In the genomic region with DNA sequence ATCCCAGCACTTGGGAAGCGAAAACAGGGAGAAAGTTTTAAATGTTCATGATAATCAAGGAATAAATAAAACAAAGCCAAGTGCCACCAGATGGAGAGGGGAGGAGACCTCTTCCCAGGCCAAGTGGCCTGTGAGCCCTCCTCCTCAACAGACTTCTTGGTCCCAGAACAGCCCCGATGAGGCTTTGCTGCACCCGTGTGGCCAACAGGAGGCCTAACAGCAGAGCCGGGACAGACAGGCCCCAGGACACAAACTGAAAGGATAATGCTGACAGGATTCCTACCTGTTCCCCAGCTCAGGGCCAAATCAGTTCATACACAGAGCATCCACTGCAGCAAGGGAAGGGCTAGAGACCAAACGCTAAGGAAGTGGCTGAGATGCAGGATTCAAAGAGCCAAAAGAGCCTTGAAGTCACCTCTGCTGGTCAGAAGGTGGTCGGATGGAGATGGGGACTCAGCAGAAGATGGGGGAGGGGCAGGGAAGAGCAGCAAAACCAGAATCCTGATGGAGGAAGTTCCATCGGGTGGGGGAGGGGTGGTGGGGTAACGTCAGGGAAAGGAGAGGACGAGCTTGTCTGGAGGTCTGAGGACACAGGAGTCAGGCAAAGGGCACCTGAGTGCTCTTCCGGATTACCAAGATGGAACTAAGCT, we compare ENCODE assay signal across 9 mouse cellular contexts. TPM values are rescaled to one million over a fixed set of nuclear protein-coding genes. Genes with fewer than 3 reads are reported as not detected.
DNase-seq lines count a peak whose midpoint lies in the region; ATAC-seq lines count a peak whose summit lies in the region.
"Had no signal": no experiment of that assay in that cellular context is flagged by ENCODE, and none has a peak within 500 bp of the region (broad histone marks: within the 10 kb centered on the region; RNA-seq: fewer than 3 reads in every experiment).

No protein-coding gene starts in this region.

- peaks cover 31% of the 10 kb centered on the region for H3K4me1 ChIP-seq in heart, embryonic 12.5 days (replicated peaks)
- H3K4me1 ChIP-seq in forebrain, embryonic 15.5 days, result peaks cover 9% of the 10 kb centered on the region
- no peaks in the 10 kb centered on the region for H3K4me1 ChIP-seq in hindbrain, embryonic 14.5 days (replicated peaks; ENCODE audit: control insufficient read depth, insufficient read depth, low read length)
- H3K4me1 ChIP-seq in midbrain, embryonic 10.5 days, result peaks cover 5% of the 10 kb centered on the region; the same call in 1 of the 2 replicates
- H3K4me1 ChIP-seq in stomach, embryonic 14.5 days (ENCODE audit: control insufficient read depth, insufficient read depth, low read length), result peaks cover 2% of the 10 kb centered on the region; the same call in 1 of the 2 replicates

- no peaks in the 10 kb centered on the region for H3K27me3 ChIP-seq in heart, embryonic 12.5 days (replicated peaks)
- H3K27me3 ChIP-seq in forebrain, embryonic 15.5 days, result no peaks in the 10 kb centered on the region
- H3K27me3 ChIP-seq in hindbrain, embryonic 14.5 days (ENCODE audit: control insufficient read depth, insufficient read depth, low read length), result no peaks in the 10 kb centered on the region
- H3K27me3 ChIP-seq in midbrain, embryonic 10.5 days (ENCODE audit: low read depth, poor library complexity, severe bottlenecking), result no peaks in the 10 kb centered on the region
- no peaks in the 10 kb centered on the region for H3K27me3 ChIP-seq in stomach, embryonic 14.5 days (ENCODE audit: control insufficient read depth, insufficient read depth, low read length)

- no peak overlapping the region for H3K4me2 ChIP-seq in heart, embryonic 12.5 days
- H3K4me2 ChIP-seq in forebrain, embryonic 15.5 days (replicated peaks), result no peak overlapping the region
- H3K4me2 ChIP-seq in hindbrain, embryonic 14.5 days (replicated peaks), result no peak overlapping the region
- no peak overlapping the region for H3K4me2 ChIP-seq in stomach, embryonic 14.5 days (replicated peaks; ENCODE audit: low read depth, low read length)

- no peak overlapping the region; the same call in 1 of the 2 replicates for H3K9ac ChIP-seq in heart, embryonic 12.5 days
- no peak overlapping the region for H3K9ac ChIP-seq in forebrain, embryonic 15.5 days (replicated peaks)
- H3K9ac ChIP-seq in hindbrain, embryonic 14.5 days, result no peak overlapping the region
- H3K9ac ChIP-seq in stomach, embryonic 14.5 days (replicated peaks; ENCODE audit: low read depth, low read length), result no peak overlapping the region

- peaks cover 77% of the 10 kb centered on the region for H3K36me3 ChIP-seq in heart, embryonic 12.5 days
- H3K36me3 ChIP-seq in forebrain, embryonic 15.5 days, result no peaks in the 10 kb centered on the region
- H3K36me3 ChIP-seq in hindbrain, embryonic 14.5 days (replicated peaks; ENCODE audit: control insufficient read depth, insufficient read depth), result no peaks in the 10 kb centered on the region
- H3K36me3 ChIP-seq in midbrain, embryonic 10.5 days, result peaks cover 6% of the 10 kb centered on the region; the same call in 1 of the 2 replicates
- H3K36me3 ChIP-seq in stomach, embryonic 14.5 days (ENCODE audit: control insufficient read depth, insufficient read depth, low read length), result peaks cover 34% of the 10 kb centered on the region; the same call in 1 of the 2 replicates

- 22% methylated on average over 10 of the region's 10 CpGs for WGBS in heart, embryonic 12.5 days
- 21% methylated on average over 10 of the region's 10 CpGs for WGBS in forebrain, embryonic 15.5 days
- 22% methylated on average over 10 of the region's 10 CpGs for WGBS in hindbrain, embryonic 14.5 days
- 23% methylated on average over 10 of the region's 10 CpGs for WGBS in midbrain, embryonic 10.5 days
- 24% methylated on average over 10 of the region's 10 CpGs for WGBS in stomach, embryonic 14.5 days

- no peak overlapping the region for H3K4me3 ChIP-seq in heart, embryonic 12.5 days
- H3K4me3 ChIP-seq in forebrain, embryonic 15.5 days, result no peak overlapping the region
- H3K4me3 ChIP-seq in hindbrain, embryonic 14.5 days (replicated peaks; ENCODE audit: low read length), result no peak overlapping the region
- H3K4me3 ChIP-seq in midbrain, embryonic 10.5 days, result no peak overlapping the region
- H3K4me3 ChIP-seq in stomach, embryonic 14.5 days (ENCODE audit: low read depth, low read length), result no peak overlapping the region

- DNase-seq in heart, adult 11 months, result peak; percentile 93
- peak; percentile 57 for DNase-seq in cerebellum, adult 11 months
- DNase-seq in hindbrain, embryonic 14.5 days (ENCODE audit: low spot score), result peak; percentile 69
- peak; percentile 54 to 68 for DNase-seq in layer of hippocampus, postnatal 36 days
- peak; percentile 70 for DNase-seq in midbrain, embryonic 10.5 days (ENCODE audit: low spot score)

- no peak overlapping the region; the same call in 1 of the 2 replicates for H3K27ac ChIP-seq in heart, embryonic 12.5 days (ENCODE audit: poor library complexity, severe bottlenecking)
- no peak overlapping the region for H3K27ac ChIP-seq in forebrain, embryonic 15.5 days (replicated peaks)
- H3K27ac ChIP-seq in hindbrain, embryonic 14.5 days, result no peak overlapping the region
- H3K27ac ChIP-seq in midbrain, embryonic 10.5 days (replicated peaks), result no peak overlapping the region
- H3K27ac ChIP-seq in stomach, embryonic 14.5 days (ENCODE audit: low read length), result no peak overlapping the region

- no peak for ATAC-seq in heart, embryonic 12.5 days (ENCODE audit: insufficient number of reproducible peaks, low FRiP score)
- ATAC-seq in forebrain, embryonic 15.5 days (replicated peaks), result peak; percentile 85
- peak; percentile 84 for ATAC-seq in hindbrain, embryonic 14.5 days (ENCODE audit: low FRiP score)
- 0 out of 2 replicates have a peak, but pooled peaks have one; percentile 21 for ATAC-seq in stomach, embryonic 14.5 days (ENCODE audit: insufficient number of reproducible peaks, insufficient read depth, low FRiP score, low read depth)

- H3K9me3 ChIP-seq in heart, embryonic 12.5 days (replicated peaks), result no peaks in the 10 kb centered on the region
- H3K9me3 ChIP-seq in forebrain, embryonic 15.5 days, result no peaks in the 10 kb centered on the region
- no peaks in the 10 kb centered on the region for H3K9me3 ChIP-seq in hindbrain, embryonic 14.5 days (ENCODE audit: control insufficient read depth, low read length)
- 0 out of 2 replicates have a peak, but pooled peaks cover 3% of the 10 kb centered on the region for H3K9me3 ChIP-seq in midbrain, embryonic 10.5 days (replicated peaks)
- H3K9me3 ChIP-seq in stomach, embryonic 14.5 days (ENCODE audit: control insufficient read depth, low read depth, low read length), result no peaks in the 10 kb centered on the region

RNA-seq across cellular contexts. Expression of a gene that starts 51.9 kb away (rescaled TPM):
- polyA plus RNA-seq in heart, embryonic 12.5 days (2016; fragmentation: Nextera tagmentation; extraction: Ambion mirVana), result 0.84 and 0.86 TPM in 2 replicates
- polyA plus RNA-seq in forebrain, embryonic 15.5 days (2015; fragmentation: Nextera tagmentation; extraction: Ambion mirVana), result 7.2 and 9.9 TPM in 2 replicates
- 9.6 and 10.0 TPM in 2 replicates for polyA plus RNA-seq in hindbrain, embryonic 14.5 days (2014; fragmentation: Nextera tagmentation; extraction: Ambion mirVana)
- 10 to 100 TPM; 82.6 to 87.2 TPM for total RNA-seq in layer of hippocampus, postnatal 36 days (2021)
- polyA plus RNA-seq in midbrain, embryonic 10.5 days (2016; fragmentation: Nextera tagmentation; extraction: Ambion mirVana), result 0.63 and 1.4 TPM in 2 replicates
- 0.95 and 1.0 TPM in 2 replicates for polyA plus RNA-seq in stomach, embryonic 14.5 days (2014; fragmentation: Nextera tagmentation; extraction: Ambion mirVana)
- total RNA-seq: MEL had no signal
